Mouse (Mus musculus) C2C12 (cell line): ENCODE measurements around the gene Rcc1l.

Experiments
- CTCF ChIP-seq: IDR thresholded peaks from one replicate; pipeline ENCODE4 v1.5.1; 2011; ENCODE audit not compliant: control insufficient read depth, insufficient read depth, insufficient read length
- USF1 ChIP-seq: IDR thresholded peaks from one replicate; pipeline ENCODE4 v1.6.1; 2011; ENCODE audit warnings: low read depth, mild to moderate bottlenecking, control low read depth, moderate library complexity

DNA sequence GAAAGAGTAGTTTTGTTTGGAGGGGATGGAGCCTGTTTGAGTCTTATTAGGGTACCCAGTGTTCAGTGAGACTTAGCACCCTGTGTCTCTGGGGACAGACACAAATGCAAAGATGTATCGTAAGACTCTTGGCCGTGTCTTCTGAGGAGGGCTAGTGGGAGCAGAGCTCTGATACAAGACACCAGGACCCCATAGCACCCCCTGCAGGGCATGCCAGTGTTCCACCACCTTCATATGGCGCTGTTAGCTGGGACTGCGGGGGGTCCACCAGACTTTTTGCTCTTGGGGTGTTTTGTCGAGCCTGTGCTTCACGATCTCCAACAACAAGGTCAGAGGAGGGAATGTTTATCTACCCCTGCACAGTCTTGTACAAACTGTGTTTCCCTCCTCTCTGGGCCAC lies 37.1 kb downstream of the Rcc1l start:
- TF ChIP-seq CTCF (no peak), USF1 (no peak)
